Mouse (Mus musculus) MEL (cell line): Measurements from ENCODE around the gene Wars2. TPM values are rescaled to one million over a fixed set of nuclear protein-coding genes. Genes with fewer than 3 reads are reported as not detected.
A peak's percentile ranks its signal among the peaks of the same experiment; 100 is the strongest.

Experiments used
- DNase-seq: peaks from one replicate; pipeline ENCODE4 v3.0.0; 2011; ENCODE audit warnings: low read depth, low spot score
- H3K27ac ChIP-seq: 2 replicates; pipeline ENCODE4 v1.5.1; 2012; ENCODE audit warnings: low read depth, mild to moderate bottlenecking, control low read depth, low read length, moderate library complexity; ENCODE audit not compliant: control insufficient read depth
- H3K27me3 ChIP-seq, 2 experiments: fragments of 150-350 bp in 1 of 2; sonication (generic) in 1 of 2; 2 replicates each; pipeline ENCODE4 v1.6.1; 2012; ENCODE audit warnings: low read length in 2 of 2, mild to moderate bottlenecking in 2 of 2, improper control_type of control experiment in 1 of 2, moderate library complexity in 1 of 2; ENCODE audit not compliant: insufficient read depth in 2 of 2, control insufficient read depth in 1 of 2
- H3K36me3 ChIP-seq, 2 experiments: 2 replicates each; pipeline ENCODE4 v1.6.1; 2012 to 2014; ENCODE audit warnings: low read length in 2 of 2, improper control_type of control experiment in 1 of 2, inconsistent platforms in 1 of 2, mild to moderate bottlenecking in 1 of 2; ENCODE audit not compliant: insufficient read depth in 2 of 2, control insufficient read depth in 1 of 2
- H3K4me1 ChIP-seq, 2 experiments: fragments of 150-350 bp in 1 of 2; sonication (generic) in 1 of 2; 2 replicates each; pipeline ENCODE4 v1.6.1; 2012; ENCODE audit warnings: low read length in 2 of 2, improper control_type of control experiment in 1 of 2, mild to moderate bottlenecking in 1 of 2; ENCODE audit not compliant: insufficient read depth in 2 of 2, control insufficient read depth in 1 of 2
- H3K4me3 ChIP-seq, 2 experiments: fragments of 150-350 bp in 1 of 2; sonication (generic) in 1 of 2; 2 replicates each; pipeline ENCODE4 v1.5.1; 2012; ENCODE audit warnings: low read depth in 2 of 2, low read length in 2 of 2, mild to moderate bottlenecking in 2 of 2, moderate library complexity in 2 of 2, control low read depth in 1 of 2, improper control_type of control experiment in 1 of 2; ENCODE audit not compliant: control insufficient read depth in 1 of 2, insufficient read depth in 1 of 2
- H3K79me2 ChIP-seq: 2 replicates; pipeline ENCODE4 v1.6.1; 2012; ENCODE audit warnings: mild to moderate bottlenecking, low read length, moderate library complexity; ENCODE audit not compliant: control insufficient read depth, poor library complexity, insufficient read depth
- H3K9ac ChIP-seq: 2 replicates; pipeline ENCODE4 v1.6.1; 2012; ENCODE audit warnings: low read depth, mild to moderate bottlenecking, control low read depth, low read length, moderate library complexity; ENCODE audit not compliant: control insufficient read depth, poor library complexity, severe bottlenecking
- H3K9me3 ChIP-seq: fragments of 150-350 bp; sonication (generic); replicated peaks from 2 replicates; pipeline ENCODE4 v1.6.1; 2012; ENCODE audit warnings: mild to moderate bottlenecking, low read length, improper control_type of control experiment, moderate library complexity; ENCODE audit not compliant: insufficient read depth
- EP300 ChIP-seq, 2 experiments: IDR thresholded peaks; 2 replicates each; pipeline ENCODE4 v1.6.1; 2011; ENCODE audit warnings: improper control_type of control experiment in 2 of 2, low read length in 2 of 2, low read depth in 1 of 2, mild to moderate bottlenecking in 1 of 2
- ETS1 ChIP-seq: IDR thresholded peaks from 2 replicates; pipeline ENCODE4 v1.6.1; 2012; ENCODE audit warnings: low read depth, mild to moderate bottlenecking, inconsistent platforms, low read length, improper control_type of control experiment, moderate library complexity
- GABPA ChIP-seq: IDR thresholded peaks from 2 replicates; pipeline ENCODE4 v1.6.1; 2012; ENCODE audit warnings: low read depth, mild to moderate bottlenecking, inconsistent platforms, low read length, improper control_type of control experiment, moderate library complexity
- GATA1 ChIP-seq: IDR thresholded peaks from 2 replicates; pipeline ENCODE4 v1.6.1; 2011; ENCODE audit warnings: low read depth, low read length, improper control_type of control experiment
- HCFC1 ChIP-seq: IDR thresholded peaks from 2 replicates; pipeline ENCODE4 v1.6.1; 2012; ENCODE audit warnings: low read depth, mild to moderate bottlenecking, inconsistent platforms, low read length, improper control_type of control experiment, moderate library complexity
- JUND ChIP-seq: IDR thresholded peaks from 2 replicates; pipeline ENCODE4 v1.6.1; 2011; ENCODE audit warnings: low read depth, mild to moderate bottlenecking, improper control_type of control experiment, low read length
- MAX ChIP-seq: IDR thresholded peaks from 2 replicates; pipeline ENCODE4 v1.6.1; 2011; ENCODE audit warnings: low read length, improper control_type of control experiment
- MEF2A ChIP-seq: IDR thresholded peaks from 2 replicates; pipeline ENCODE4 v1.6.1; 2014; ENCODE audit warnings: low read depth, mild to moderate bottlenecking, inconsistent platforms, low read length, improper control_type of control experiment; ENCODE audit not compliant: poor library complexity, insufficient replicate concordance, severe bottlenecking; ENCODE audit errors: extremely low read depth
- NELFE ChIP-seq: IDR thresholded peaks from 2 replicates; pipeline ENCODE4 v1.6.1; 2011; ENCODE audit warnings: low read depth, low read length, improper control_type of control experiment
- POLR2AphosphoS2 ChIP-seq: IDR thresholded peaks from 2 replicates; pipeline ENCODE4 v1.6.1; 2011; ENCODE audit warnings: low read length, improper control_type of control experiment
- POLR2AphosphoS5 ChIP-seq: IDR thresholded peaks from 2 replicates; pipeline ENCODE4 v1.6.1; 2012; ENCODE audit warnings: low read depth, borderline replicate concordance, mild to moderate bottlenecking, inconsistent platforms, low read length, moderate library complexity, mixed read lengths
- RCOR1 ChIP-seq: IDR thresholded peaks from 2 replicates; pipeline ENCODE4 v1.6.1; 2012; ENCODE audit warnings: low read depth, mild to moderate bottlenecking, inconsistent platforms, low read length, improper control_type of control experiment
- TAL1 ChIP-seq: IDR thresholded peaks from 2 replicates; pipeline ENCODE4 v1.6.1; 2012; ENCODE audit warnings: mild to moderate bottlenecking, inconsistent platforms, low read length, moderate library complexity, mixed read lengths
- TCF12 ChIP-seq: IDR thresholded peaks from 2 replicates; pipeline ENCODE4 v1.6.1; 2014; ENCODE audit warnings: low read depth, mild to moderate bottlenecking, inconsistent platforms, low read length, improper control_type of control experiment, moderate library complexity
- USF1 ChIP-seq: IDR thresholded peaks from 2 replicates; pipeline ENCODE4 v1.6.1; 2014; ENCODE audit warnings: low read depth, mild to moderate bottlenecking, inconsistent platforms, low read length, improper control_type of control experiment, moderate library complexity
- USF2 ChIP-seq, 2 experiments: IDR thresholded peaks; 2 replicates each; pipeline ENCODE4 v1.6.1; 2011 to 2012; ENCODE audit warnings: improper control_type of control experiment in 2 of 2, low read length in 2 of 2, borderline replicate concordance in 1 of 2, inconsistent platforms in 1 of 2, low read depth in 1 of 2, mild to moderate bottlenecking in 1 of 2; ENCODE audit not compliant: insufficient read depth in 1 of 2
- ZMIZ1 ChIP-seq: IDR thresholded peaks from 2 replicates; pipeline ENCODE4 v1.6.1; 2012; ENCODE audit warnings: low read depth, mild to moderate bottlenecking, inconsistent platforms, low read length, improper control_type of control experiment, moderate library complexity
- polyA plus RNA-seq, 2 experiments: library from polyadenylated mRNA; stranded (reverse) in 1 of 2; unstranded in 1 of 2; fragments of >175 nt in 1 of 2; fragments of >200 nt in 1 of 2; gene quantifications; 2 replicates each; pipeline versions ENCODE4 v1.2.1 to v1.2.4; 2012; ENCODE audit warnings: low replicate concordance in 2 of 2, low read depth in 1 of 2; ENCODE audit not compliant: insufficient read length in 2 of 2, insufficient read depth in 1 of 2, missing spikeins in 1 of 2
- total RNA-seq: library from RNA; depleted of rRNA; stranded (reverse); fragments of 300-350 nt; gene quantifications from 2 replicates; pipeline ENCODE4 v1.2.3, GENCODE M21; 2012

The Wars2 gene
- total and polyA plus RNA-seq, 3 experiments, result 8.8 to 11.4 TPM; not detected in 1

DNA sequence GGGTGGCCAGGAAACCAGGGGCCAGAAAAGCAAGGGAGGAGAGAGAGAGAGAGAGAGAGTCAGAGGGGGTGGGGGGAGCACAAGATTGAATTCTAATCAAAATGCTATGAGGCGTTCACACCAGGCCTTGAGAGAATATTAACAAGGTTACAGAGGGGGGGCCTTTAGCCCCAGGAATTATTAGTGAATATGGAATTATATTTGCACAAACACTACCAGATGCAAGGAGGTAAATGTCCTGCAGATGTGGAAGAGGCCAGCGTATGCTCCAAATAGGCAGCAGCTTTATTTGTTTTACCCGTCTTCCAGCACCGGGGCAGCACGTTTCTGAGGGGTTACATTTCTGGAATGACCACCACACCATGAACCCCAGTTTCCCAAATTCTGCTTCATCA, 29.7 kb upstream of the Wars2 start:
- no peak overlapping the region for H3K27ac ChIP-seq
- no peak for DNase-seq
- no peaks in the 10 kb centered on the region for H3K27me3 ChIP-seq
- TF ChIP-seq GATA1 (no peak), RCOR1 (no peak)
- no peak overlapping the region for H3K9ac ChIP-seq
- H3K4me3 ChIP-seq, result no peak overlapping the region
- peaks cover 0 to 6% of the 10 kb centered on the region in 2 experiments; a peak in 2 of 4 replicates for H3K4me1 ChIP-seq
- no peaks in the 10 kb centered on the region; a peak in 1 of 4 replicates for H3K36me3 ChIP-seq
- H3K9me3 ChIP-seq, result no peaks in the 10 kb centered on the region
- H3K79me2 ChIP-seq, result no peaks in the 10 kb centered on the region

GRCm38 (mm10) chr3:99113266-99113837, 27.5 kb upstream of the Wars2 start:
- Histone ChIP-seq H3K4me3 (no peak overlapping the region), H3K9ac (no peak overlapping the region)
- peak; percentile 71 to 85 for TF ChIP-seq EP300 (IDR thresholded peaks at IDR 0.05; ENCODE audit: low read depth in 1 of 2, low read length in 2 of 2)
- TF ChIP-seq ETS1, result 0 out of 2 replicates have a peak, but pooled peaks have one; percentile 33
- TF ChIP-seq RCOR1, result peak; percentile 46; the same call in 1 of the 2 replicates
- TF ChIP-seq TAL1, result no peak
- TF ChIP-seq ZMIZ1, result no peak
- peak; percentile 72; the same call in 1 of the 2 replicates for TF ChIP-seq TCF12
- TF ChIP-seq JUND, result no peak
- TF ChIP-seq GATA1, result peak; percentile 43; the same call in 1 of the 2 replicates
- no peak for TF ChIP-seq POLR2AphosphoS5
- no peak for TF ChIP-seq MAX
- no peak for TF ChIP-seq HCFC1
- no peak for TF ChIP-seq NELFE
- TF ChIP-seq GABPA, result no peak
- TF ChIP-seq MEF2A, result no peak
- TF ChIP-seq USF2 (IDR thresholded peaks at IDR 0.05; ENCODE audit: borderline replicate concordance in 1 of 2, insufficient read depth in 1 of 2, low read depth in 1 of 2, low read length in 2 of 2), result no peak
- peak; percentile 25; the same call in 1 of the 2 replicates for TF ChIP-seq USF1
- TF ChIP-seq POLR2AphosphoS2, result no peak
- TF ChIP-seq, all 39 proteins: peak for 6
- Histone ChIP-seq H3K79me2 (no peaks in the 10 kb centered on the region), H3K27ac (no peak overlapping the region), H3K4me1 (peaks cover 0 to 6% of the 10 kb centered on the region in 2 experiments; a peak in 2 of 4 replicates), H3K36me3 (no peaks in the 10 kb centered on the region; a peak in 1 of 4 replicates), H3K9me3 (no peaks in the 10 kb centered on the region), H3K27me3 (no peaks in the 10 kb centered on the region)
- DNase-seq, result peak; percentile 31
